Mouse (Mus musculus) limb, embryonic 15.5 days (tissue): ENCODE results near the gene Ncam1. TPM values are rescaled to one million over a fixed set of nuclear protein-coding genes. Genes with fewer than 3 reads are reported as not detected.

Experiments
- ATAC-seq: fragments of 200-750 bp; cut with Nextera tagmentation; 2 replicates; pipeline ENCODE4 v1.8.0; 2017; ENCODE audit warnings: low read depth, moderate TSS enrichment; ENCODE audit not compliant: insufficient number of reproducible peaks, low FRiP score, low TSS enrichment
- H3K27ac ChIP-seq: fragments of 300-500 bp; sonication (generic); 2 replicates; pipeline ENCODE4 v1.5.1; 2015; ENCODE audit warnings: moderate library complexity, mild to moderate bottlenecking, inconsistent platforms
- H3K27me3 ChIP-seq: fragments of 300-500 bp; sonication (generic); 2 replicates; pipeline ENCODE4 v1.6.1; 2015; ENCODE audit warnings: inconsistent platforms
- H3K36me3 ChIP-seq: fragments of 300-500 bp; sonication (generic); 2 replicates; pipeline ENCODE4 v1.6.1; 2015; ENCODE audit warnings: inconsistent platforms
- H3K4me1 ChIP-seq: fragments of 300-500 bp; sonication (generic); 2 replicates; pipeline ENCODE4 v1.6.1; 2015; ENCODE audit warnings: inconsistent platforms
- H3K4me2 ChIP-seq: fragments of 300-500 bp; sonication (generic); 2 replicates; pipeline ENCODE4 v1.6.1; 2015; ENCODE audit warnings: mild to moderate bottlenecking, inconsistent platforms
- H3K4me3 ChIP-seq: fragments of 300-500 bp; sonication (generic); 2 replicates; pipeline ENCODE4 v1.5.1; 2015; ENCODE audit warnings: mild to moderate bottlenecking, inconsistent platforms
- H3K9ac ChIP-seq: fragments of 300-500 bp; sonication (generic); 2 replicates; pipeline ENCODE4 v1.6.1; 2015; ENCODE audit warnings: inconsistent platforms
- H3K9me3 ChIP-seq: fragments of 300-500 bp; sonication (generic); 2 replicates; pipeline ENCODE4 v1.6.1; 2016; ENCODE audit warnings: inconsistent platforms
- WGBS: fragments of 180-500 bp; shearing (Covaris S2); methylation state at CpG from one replicate; pipeline ENCODE4 v1.1.7; 2015; 5-methylcytosine and 5-hydroxymethylcytosine counted together
- polyA plus RNA-seq: library from polyadenylated mRNA; unstranded; fragments of >200 nt; fragmentation: Nextera tagmentation; extraction: Ambion mirVana; gene quantifications from 2 replicates; pipeline ENCODE4 v1.2.1, GENCODE M21; 2015

Ncam1 gene
- polyA plus RNA-seq, 1 experiment from 2014 or later = 79.1 TPM

GRCm38 (mm10) chr9:49707646-49708045, 91.1 kb downstream of the Ncam1 start:
- H3K4me2 ChIP-seq = no peak overlapping the region
- no peaks in the 10 kb centered on the region for H3K4me1 ChIP-seq
- no peaks in the 10 kb centered on the region for H3K9me3 ChIP-seq
- H3K36me3 ChIP-seq = no peaks in the 10 kb centered on the region
- H3K9ac ChIP-seq = no peak overlapping the region
- no peak overlapping the region for H3K4me3 ChIP-seq
- H3K27ac ChIP-seq = no peak overlapping the region
- H3K27me3 ChIP-seq = no peaks in the 10 kb centered on the region
- no peak for ATAC-seq

DNA sequence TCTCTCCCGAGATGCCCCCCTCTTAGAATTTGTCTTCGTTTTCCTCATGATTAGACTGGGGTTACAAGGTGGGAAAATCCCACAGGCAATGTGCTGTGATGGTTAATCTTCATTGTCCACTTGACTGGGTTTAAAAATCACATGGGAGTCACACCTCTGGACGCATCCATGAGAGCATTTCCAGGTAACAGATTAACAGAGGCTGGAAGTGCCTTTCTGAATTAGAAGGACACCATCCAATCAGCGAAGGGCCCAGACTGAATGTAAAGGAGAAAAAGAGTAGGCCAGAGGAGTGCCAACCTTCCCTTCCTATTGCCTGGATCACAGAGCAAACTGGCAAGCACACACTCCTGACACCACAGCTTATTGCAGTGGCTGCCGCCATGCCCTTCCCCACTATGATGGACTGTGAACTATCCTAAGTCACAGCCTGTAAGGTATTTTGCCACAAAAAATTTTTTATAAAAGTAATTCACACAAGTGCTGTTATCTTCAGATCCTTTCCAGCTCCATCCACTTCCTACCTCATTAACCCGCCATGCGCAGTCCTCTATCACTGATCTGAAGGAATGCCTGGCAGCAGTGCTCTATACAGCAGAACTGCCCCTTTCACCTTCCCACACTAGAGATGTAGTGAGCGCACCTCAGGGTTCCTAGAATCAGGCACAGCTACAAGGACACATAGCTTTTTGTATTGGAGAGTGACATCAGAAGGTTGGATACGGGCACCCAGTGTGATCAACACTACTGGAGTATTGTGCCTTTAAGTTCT, 94.3 kb downstream of the Ncam1 start:
- Histone ChIP-seq H3K27me3 (no peaks in the 10 kb centered on the region), H3K4me1 (no peaks in the 10 kb centered on the region), H3K27ac (no peak overlapping the region), H3K9me3 (no peaks in the 10 kb centered on the region), H3K4me3 (no peak overlapping the region), H3K36me3 (no peaks in the 10 kb centered on the region), H3K9ac (no peak overlapping the region), H3K4me2 (no peak overlapping the region)
- ATAC-seq = no peak
- WGBS = 85% methylated on average over 9 of the region's 9 CpGs

- WGBS = 84% methylated on average over 7 of the region's 7 CpGs
- Histone ChIP-seq H3K36me3 (no peaks in the 10 kb centered on the region), H3K4me2 (no peak overlapping the region)
Observed at GRCm38 (mm10) chr9:49695371-49695770, 103.4 kb downstream of the Ncam1 start.

GRCm38 (mm10) chr9:49692791-49693190, 105.9 kb downstream of the Ncam1 start:
- Histone ChIP-seq H3K4me2 (no peak overlapping the region), H3K9me3 (no peaks in the 10 kb centered on the region), H3K27me3 (no peaks in the 10 kb centered on the region), H3K27ac (no peak overlapping the region), H3K4me1 (no peaks in the 10 kb centered on the region), H3K4me3 (no peak overlapping the region), H3K9ac (no peak overlapping the region), H3K36me3 (no peaks in the 10 kb centered on the region)
- ATAC-seq = no peak
- 88% methylated on average over 11 of the region's 11 CpGs for WGBS

More at GRCm38 (mm10) chr9:49695371-49695770, 103.4 kb downstream of the Ncam1 start:
- H3K9ac ChIP-seq = no peak overlapping the region
- no peaks in the 10 kb centered on the region for H3K4me1 ChIP-seq
- H3K9me3 ChIP-seq = no peaks in the 10 kb centered on the region
- ATAC-seq = no peak
- H3K27me3 ChIP-seq = no peaks in the 10 kb centered on the region
- H3K4me3 ChIP-seq = no peak overlapping the region
- H3K27ac ChIP-seq = no peak overlapping the region

- no peak for ATAC-seq
- WGBS = 69% methylated on average over 2 of the region's 2 CpGs
- no peak overlapping the region for H3K27ac ChIP-seq
- H3K36me3 ChIP-seq = no peaks in the 10 kb centered on the region
- no peak overlapping the region for H3K4me3 ChIP-seq
- no peak overlapping the region for H3K4me2 ChIP-seq
- no peaks in the 10 kb centered on the region for H3K4me1 ChIP-seq
- no peaks in the 10 kb centered on the region for H3K9me3 ChIP-seq
- H3K27me3 ChIP-seq = no peaks in the 10 kb centered on the region
- no peak overlapping the region for H3K9ac ChIP-seq
Observed at GRCm38 (mm10) chr9:49691344-49691743, 107.4 kb downstream of the Ncam1 start.

- no peak for ATAC-seq
Observed at GRCm38 (mm10) chr9:49683566-49684273, 115.0 kb downstream of the Ncam1 start.

DNA sequence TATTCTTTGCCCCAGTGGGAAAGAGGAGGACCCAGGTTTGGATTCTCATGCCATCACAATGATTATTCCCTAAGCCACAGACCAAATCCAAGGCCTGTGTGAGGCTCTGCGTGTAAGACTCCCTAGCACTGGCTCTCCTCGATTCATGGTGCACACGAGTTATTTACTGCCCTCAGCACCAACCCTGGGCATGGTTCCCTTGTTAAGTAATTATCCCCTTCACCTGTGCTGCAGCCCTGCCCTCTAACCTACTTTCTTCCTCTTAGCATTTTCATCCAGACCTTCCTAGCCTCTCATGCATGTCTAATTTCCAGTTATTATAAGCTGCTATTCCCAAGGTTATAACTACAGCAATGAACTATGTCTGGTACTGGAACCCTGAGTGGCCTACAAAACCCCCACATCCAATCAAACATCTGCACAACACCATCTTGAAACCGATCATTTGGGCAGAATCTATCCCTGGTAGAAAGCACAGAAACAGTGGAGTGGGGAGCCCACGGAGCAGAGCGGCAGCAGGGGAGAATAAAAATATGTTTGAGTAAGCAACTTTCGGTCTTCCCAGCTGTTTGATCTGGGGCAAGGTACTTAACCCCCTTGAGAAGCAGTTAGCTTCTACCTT, 116.8 kb downstream of the Ncam1 start:
- H3K4me3 ChIP-seq = no peak overlapping the region
- WGBS = 46% methylated on average over 7 of the region's 7 CpGs
- H3K9me3 ChIP-seq = no peaks in the 10 kb centered on the region
- no peak overlapping the region for H3K4me2 ChIP-seq
- H3K9ac ChIP-seq = no peak overlapping the region
- H3K4me1 ChIP-seq = 0 out of 2 replicates have a peak, but pooled peaks cover 2% of the 10 kb centered on the region
- ATAC-seq = no peak
- H3K27me3 ChIP-seq = no peaks in the 10 kb centered on the region
- H3K27ac ChIP-seq = no peak overlapping the region
- H3K36me3 ChIP-seq = no peaks in the 10 kb centered on the region

More at GRCm38 (mm10) chr9:49683566-49684273, 115.0 kb downstream of the Ncam1 start:
- H3K4me3 ChIP-seq = no peak overlapping the region
- 0 out of 2 replicates have a peak, but pooled peaks cover 2% of the 10 kb centered on the region for H3K4me1 ChIP-seq
- WGBS = 79% methylated on average over 8 of the region's 8 CpGs
- H3K27ac ChIP-seq = no peak overlapping the region
- no peak overlapping the region for H3K9ac ChIP-seq
- no peaks in the 10 kb centered on the region for H3K9me3 ChIP-seq
- H3K4me2 ChIP-seq = no peak overlapping the region
- no peaks in the 10 kb centered on the region for H3K36me3 ChIP-seq
- no peaks in the 10 kb centered on the region for H3K27me3 ChIP-seq

DNA sequence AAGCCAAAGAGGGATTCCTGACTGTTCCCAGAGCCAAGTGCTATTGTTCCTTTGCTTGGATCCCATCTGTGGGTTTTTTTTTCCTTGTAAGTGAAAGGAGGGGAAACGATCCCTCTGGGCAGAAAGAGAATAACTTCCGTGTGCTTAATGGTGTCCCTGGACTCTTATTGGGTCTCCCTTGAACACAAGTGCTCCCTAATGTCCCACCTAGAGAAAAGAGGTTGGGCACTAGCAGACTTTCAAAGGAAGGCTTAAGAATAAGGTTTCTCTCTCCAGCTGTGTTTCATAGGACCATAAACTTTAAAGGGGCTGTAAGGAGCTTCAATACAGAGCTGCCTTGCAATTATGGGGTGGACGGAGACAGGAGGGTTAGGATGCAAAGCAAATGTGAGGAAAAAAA, 119.5 kb downstream of the Ncam1 start:
- no peak overlapping the region for H3K9ac ChIP-seq
- no peak overlapping the region for H3K4me2 ChIP-seq
- H3K27ac ChIP-seq = no peak overlapping the region
- 0 out of 2 replicates have a peak, but pooled peaks cover 8% of the 10 kb centered on the region for H3K4me1 ChIP-seq
- H3K4me3 ChIP-seq = no peak overlapping the region
- no peaks in the 10 kb centered on the region for H3K9me3 ChIP-seq
- no peaks in the 10 kb centered on the region for H3K36me3 ChIP-seq
- no peak for ATAC-seq
- 26% methylated on average over 3 of the region's 3 CpGs for WGBS
- no peaks in the 10 kb centered on the region for H3K27me3 ChIP-seq

- Histone ChIP-seq H3K9ac (no peak overlapping the region), H3K4me2 (no peak overlapping the region), H3K4me3 (no peak overlapping the region), H3K27ac (no peak overlapping the region), H3K4me1 (0 out of 2 replicates have a peak, but pooled peaks cover 9% of the 10 kb centered on the region), H3K36me3 (no peaks in the 10 kb centered on the region), H3K9me3 (no peaks in the 10 kb centered on the region), H3K27me3 (no peaks in the 10 kb centered on the region)
- no peak for ATAC-seq
- WGBS = 73% methylated on average over 9 of the region's 9 CpGs
Observed at GRCm38 (mm10) chr9:49675696-49676465, 122.8 kb downstream of the Ncam1 start.

GRCm38 (mm10) chr9:49672646-49673199, 126.0 kb downstream of the Ncam1 start:
- 41% methylated on average over 6 of the region's 6 CpGs for WGBS
- Histone ChIP-seq H3K9me3 (no peaks in the 10 kb centered on the region), H3K4me1 (0 out of 2 replicates have a peak, but pooled peaks cover 9% of the 10 kb centered on the region), H3K9ac (no peak overlapping the region), H3K4me3 (no peak overlapping the region), H3K27me3 (no peaks in the 10 kb centered on the region), H3K36me3 (no peaks in the 10 kb centered on the region), H3K27ac (no peak overlapping the region), H3K4me2 (no peak overlapping the region)
- no peak for ATAC-seq

DNA sequence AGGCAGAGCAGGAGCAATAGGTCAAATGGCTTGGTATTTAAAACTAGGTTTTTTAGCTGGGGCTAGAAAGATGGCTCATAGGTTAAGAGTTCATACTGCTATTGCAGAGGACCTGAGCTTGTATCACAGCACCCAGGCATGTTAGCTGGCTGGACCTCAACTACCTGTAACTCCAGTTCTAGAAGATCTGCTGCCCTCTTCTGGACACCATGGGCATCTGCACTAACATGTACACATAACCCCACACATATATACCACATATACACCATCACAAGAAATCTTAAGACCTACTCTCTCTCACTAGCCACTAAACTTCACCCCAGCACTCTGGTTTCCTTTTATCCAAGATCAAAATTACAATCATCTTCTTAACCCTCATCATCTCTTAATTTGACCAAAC, 131.7 kb downstream of the Ncam1 start:
- no peak for ATAC-seq
- Histone ChIP-seq H3K9ac (no peak overlapping the region), H3K36me3 (no peaks in the 10 kb centered on the region), H3K4me1 (peaks cover 7% of the 10 kb centered on the region; the same call in 1 of the 2 replicates), H3K4me2 (no peak overlapping the region), H3K4me3 (no peak overlapping the region), H3K9me3 (no peaks in the 10 kb centered on the region), H3K27me3 (no peaks in the 10 kb centered on the region), H3K27ac (no peak overlapping the region)
